Comparison of ENCODE assay signal across 10 mouse cellular contexts in genomic region chr12:83213879-83214341, GRCm38 (mm10).
A peak's percentile ranks its signal among the peaks of the same experiment; 100 is the strongest.
DNase-seq lines count a peak whose midpoint lies in the region; ATAC-seq and TF ChIP-seq lines count a peak whose summit lies in the region.
"Had no signal": no experiment of that assay in that cellular context is flagged by ENCODE, and none has a peak within 500 bp of the region (broad histone marks: within the 10 kb centered on the region; RNA-seq: fewer than 3 reads in every experiment).

No protein-coding gene starts in this region.

- 69% methylated on average over 6 of the region's 6 CpGs for WGBS in liver, postnatal 0 days (ENCODE audit: insufficient replicate concordance)
- WGBS in neural tube, embryonic 13.5 days = 19% methylated on average over 6 of the region's 6 CpGs

- H3K9ac ChIP-seq in liver, postnatal 0 days (replicated peaks) = no peak overlapping the region
- no peak overlapping the region for H3K9ac ChIP-seq in neural tube, embryonic 13.5 days
- H3K9ac ChIP-seq: embryonic facial prominence, embryonic 13.5 days had no signal

- no peak overlapping the region for H3K4me3 ChIP-seq in liver, postnatal 0 days (ENCODE audit: low read depth, low read length)
- H3K4me3 ChIP-seq in neural tube, embryonic 13.5 days = no peak overlapping the region
- H3K4me3 ChIP-seq: embryonic facial prominence, embryonic 13.5 days had no signal

- H3K27ac ChIP-seq in liver, postnatal 0 days (ENCODE audit: low read depth) = no peak overlapping the region
- 0 out of 2 replicates have a peak overlapping the region, but pooled peaks have one; percentile 38 for H3K27ac ChIP-seq in neural tube, embryonic 13.5 days (replicated peaks)
- H3K27ac ChIP-seq: embryonic facial prominence, embryonic 13.5 days had no signal

- 0 out of 2 replicates have a peak, but pooled peaks have one; percentile 7 for TF ChIP-seq CTCF in liver, postnatal 0 days (IDR thresholded peaks at IDR 0.05; ENCODE audit: low read depth)

- TF ChIP-seq EP300 in liver, postnatal 0 days (IDR thresholded peaks at IDR 0.05; ENCODE audit: low read depth) = no peak

- no peak overlapping the region for H3K4me2 ChIP-seq in liver, postnatal 0 days (ENCODE audit: low read depth, low read length)
- no peak overlapping the region for H3K4me2 ChIP-seq in neural tube, embryonic 13.5 days
- H3K4me2 ChIP-seq: embryonic facial prominence, embryonic 13.5 days; liver, embryonic 11.5 days had no signal

- intact Hi-C loops in heart, postnatal 10 days (cut with DNase I) = loop anchor here (5.0 kb wide), 1 partner anchor 288 kb away; no protein-coding TSS in a partner anchor
- intact Hi-C loops in gastrocnemius, postnatal 14 days (cut with DNase I; ENCODE audit: low total_unique reads) = no loop called here

- no peaks in the 10 kb centered on the region; the same call in none of the 2 replicates for H3K4me1 ChIP-seq in liver, postnatal 0 days (ENCODE audit: insufficient read depth)
- peaks cover 30% of the 10 kb centered on the region for H3K4me1 ChIP-seq in neural tube, embryonic 13.5 days (replicated peaks)

- no peak for ATAC-seq in liver, postnatal 0 days
- ATAC-seq in neural tube, embryonic 13.5 days (ENCODE audit: low read depth) = peak; percentile 49

- H3K27me3 ChIP-seq in liver, postnatal 0 days (ENCODE audit: insufficient read depth, low read length) = no peaks in the 10 kb centered on the region
- no peaks in the 10 kb centered on the region for H3K27me3 ChIP-seq in neural tube, embryonic 13.5 days
- H3K27me3 ChIP-seq: embryonic facial prominence, embryonic 13.5 days had no signal

- no peaks in the 10 kb centered on the region for H3K9me3 ChIP-seq in liver, postnatal 0 days (ENCODE audit: low read length)
- no peaks in the 10 kb centered on the region for H3K9me3 ChIP-seq in neural tube, embryonic 13.5 days
- H3K9me3 ChIP-seq: embryonic facial prominence, embryonic 13.5 days had no signal

- H3K36me3 ChIP-seq in liver, postnatal 0 days (replicated peaks; ENCODE audit: insufficient read depth, low read length) = no peaks in the 10 kb centered on the region
- no peaks in the 10 kb centered on the region for H3K36me3 ChIP-seq in neural tube, embryonic 13.5 days
- H3K36me3 ChIP-seq: embryonic facial prominence, embryonic 13.5 days had no signal

- peak; percentile 18 for DNase-seq in gastrocnemius, postnatal 25 days
- no peak for DNase-seq in gastrocnemius, adult 8-10 months (ENCODE audit: low spot score in 2 of 2)
- no peak for DNase-seq in liver, postnatal 0 days
- DNase-seq in liver = no peak
- DNase-seq in heart, postnatal 10 days = peak; percentile 39 to 41
- DNase-seq in thymus, postnatal 10 days (ENCODE audit: low spot score in 2 of 2) = no peak
- DNase-seq in gastrocnemius, postnatal 14 days = no peak

Comparison
In these comparisons a context has a peak if more than half of its experiments do, and no peak if none do; other contexts are left out.
1. DNase-seq: peak in gastrocnemius, postnatal 25 days (single experiment) and heart, postnatal 10 days (2 of 2); none in gastrocnemius, adult 8-10 months (0 of 2), liver, postnatal 0 days (single experiment), liver (single experiment), thymus, postnatal 10 days (0 of 2) and gastrocnemius, postnatal 14 days (single experiment).